10 mouse cellular contexts compared by ENCODE assay signal in the genomic region with DNA sequence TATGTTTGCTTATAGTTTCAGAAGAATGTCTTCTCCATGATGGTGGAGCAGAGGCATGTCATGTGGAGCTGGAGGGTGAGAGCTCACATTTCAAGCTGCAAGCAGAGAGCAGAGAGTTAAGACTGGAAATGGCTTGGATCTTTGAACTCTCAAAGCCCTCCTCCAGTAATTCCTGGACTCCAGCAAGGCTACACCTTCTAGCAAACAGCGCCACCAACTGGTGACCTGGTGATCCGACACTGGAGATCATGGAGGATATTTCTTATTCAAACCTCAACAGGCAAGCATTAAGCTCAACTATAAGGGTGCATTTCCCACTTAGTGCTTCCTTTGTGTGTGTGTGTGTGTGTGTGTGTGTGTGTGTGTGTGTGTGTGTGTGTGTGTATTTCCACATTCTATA.
DNase-seq lines count a peak whose midpoint lies in the region; ATAC-seq and TF ChIP-seq lines count a peak whose summit lies in the region.
"Had no signal": no experiment of that assay in that cellular context is flagged by ENCODE, and none has a peak within 500 bp of the region (broad histone marks: within the 10 kb centered on the region; RNA-seq: fewer than 3 reads in every experiment).

No protein-coding gene starts in this region.

- no peak overlapping the region for H3K4me2 ChIP-seq in hindbrain, postnatal 0 days (ENCODE audit: low read depth, low read length)
- H3K4me2 ChIP-seq in hindbrain, embryonic 13.5 days = no peak overlapping the region
- H3K4me2 ChIP-seq: hindbrain, embryonic 15.5 days had no signal

- no peak overlapping the region for H3K4me3 ChIP-seq in hindbrain, postnatal 0 days (ENCODE audit: low read length)
- no peak overlapping the region for H3K4me3 ChIP-seq in hindbrain, embryonic 13.5 days
- H3K4me3 ChIP-seq: hindbrain, embryonic 15.5 days; myocyte had no signal

- H3K27ac ChIP-seq in hindbrain, postnatal 0 days = no peak overlapping the region
- H3K27ac ChIP-seq in hindbrain, embryonic 13.5 days = no peak overlapping the region
- H3K27ac ChIP-seq: hindbrain, embryonic 15.5 days had no signal

- H3K27me3 ChIP-seq in hindbrain, postnatal 0 days (ENCODE audit: insufficient read depth, low read length) = no peaks in the 10 kb centered on the region
- no peaks in the 10 kb centered on the region for H3K27me3 ChIP-seq in hindbrain, embryonic 13.5 days
- H3K27me3 ChIP-seq: hindbrain, embryonic 15.5 days had no signal

- H3K36me3 ChIP-seq in hindbrain, postnatal 0 days (ENCODE audit: insufficient read depth, low read length) = no peaks in the 10 kb centered on the region
- H3K36me3 ChIP-seq in hindbrain, embryonic 13.5 days = no peaks in the 10 kb centered on the region
- H3K36me3 ChIP-seq: hindbrain, embryonic 15.5 days had no signal

- no peak overlapping the region for H3K9ac ChIP-seq in hindbrain, postnatal 0 days (replicated peaks; ENCODE audit: low read length)
- no peak overlapping the region for H3K9ac ChIP-seq in hindbrain, embryonic 13.5 days
- H3K9ac ChIP-seq: hindbrain, embryonic 15.5 days had no signal

- 40% methylated on average over 2 of the region's 2 CpGs for WGBS in hindbrain, postnatal 0 days
- WGBS in hindbrain, embryonic 13.5 days = 39% methylated on average over 2 of the region's 2 CpGs

- TF ChIP-seq CTCF in hindbrain, postnatal 0 days (IDR thresholded peaks at IDR 0.05; ENCODE audit: low read depth) = peak; percentile 54

- peak; percentile 59 for DNase-seq in hindbrain, postnatal 0 days (ENCODE audit: low spot score)
- DNase-seq in 416B (ENCODE audit: low read depth) (peak; percentile 4), MEL-GATA-1-ER (ENCODE audit: extremely low read depth, low read depth) (peak; percentile 12)
- DNase-seq in kidney, postnatal 36 days = peak; percentile 7 to 62
- DNase-seq in spleen, postnatal 36 days (ENCODE audit: low spot score in 2 of 2) = no peak
- no peak for DNase-seq in right cerebral cortex, postnatal 10 days (ENCODE audit: low spot score in 2 of 2)

- no peaks in the 10 kb centered on the region for H3K4me1 ChIP-seq in hindbrain, postnatal 0 days (ENCODE audit: insufficient read depth, low read length)
- peaks cover 21% of the 10 kb centered on the region for H3K4me1 ChIP-seq in hindbrain, embryonic 13.5 days (replicated peaks)

- no peaks in the 10 kb centered on the region for H3K9me3 ChIP-seq in hindbrain, postnatal 0 days (ENCODE audit: low read length)
- H3K9me3 ChIP-seq in hindbrain, embryonic 13.5 days = no peaks in the 10 kb centered on the region
- H3K9me3 ChIP-seq: hindbrain, embryonic 15.5 days had no signal

- ATAC-seq in hindbrain, postnatal 0 days = no peak
- no peak for ATAC-seq in hindbrain, embryonic 13.5 days (ENCODE audit: low FRiP score)
- no peak for ATAC-seq in activated CD4-positive, CD25-positive, alpha-beta regulatory T cell, adult 4 months

Comparison
In these comparisons a context has a peak if more than half of its experiments do, and no peak if none do; other contexts are left out.
1. DNase-seq: peak in hindbrain, postnatal 0 days (single experiment), 416B (single experiment), MEL-GATA-1-ER (single experiment) and kidney, postnatal 36 days (2 of 2); none in spleen, postnatal 36 days (0 of 2) and right cerebral cortex, postnatal 10 days (0 of 2).